Mouse (Mus musculus): ENCODE results near the gene Tbc1d2b.

Tbc1d2b gene

DNA sequence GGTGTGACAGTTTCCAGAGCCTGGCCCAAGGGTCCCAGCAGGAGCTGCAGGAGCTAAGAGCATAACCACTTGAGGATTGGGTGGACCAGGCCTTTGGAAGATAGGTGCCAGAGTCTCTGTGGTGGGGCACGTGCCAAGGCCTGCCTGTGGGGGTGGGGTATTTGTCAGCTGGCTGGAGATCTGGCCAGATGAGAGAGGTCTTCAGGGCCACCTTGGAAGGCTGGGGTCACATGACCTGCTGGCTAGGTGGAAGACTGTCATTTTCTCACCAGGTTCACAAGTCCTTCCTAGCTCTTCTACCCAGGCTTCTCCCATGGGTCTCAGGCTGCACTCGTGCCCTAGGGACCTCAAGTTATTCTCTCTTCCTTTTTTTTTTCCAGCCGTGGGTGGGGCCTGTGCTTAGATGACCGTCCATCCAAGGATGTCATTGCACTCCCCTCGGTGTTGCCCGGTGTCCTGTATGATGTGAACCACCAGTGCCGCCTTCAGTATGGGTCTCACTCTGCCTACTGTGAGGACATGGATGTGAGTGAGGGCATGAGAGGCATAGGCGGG, 85.2 kb downstream of the Tbc1d2b start:
- TF ChIP-seq GATA4 (IDR thresholded peaks at IDR 0.05; ENCODE audit: insufficient replicate concordance, low read length), result no peak

DNA sequence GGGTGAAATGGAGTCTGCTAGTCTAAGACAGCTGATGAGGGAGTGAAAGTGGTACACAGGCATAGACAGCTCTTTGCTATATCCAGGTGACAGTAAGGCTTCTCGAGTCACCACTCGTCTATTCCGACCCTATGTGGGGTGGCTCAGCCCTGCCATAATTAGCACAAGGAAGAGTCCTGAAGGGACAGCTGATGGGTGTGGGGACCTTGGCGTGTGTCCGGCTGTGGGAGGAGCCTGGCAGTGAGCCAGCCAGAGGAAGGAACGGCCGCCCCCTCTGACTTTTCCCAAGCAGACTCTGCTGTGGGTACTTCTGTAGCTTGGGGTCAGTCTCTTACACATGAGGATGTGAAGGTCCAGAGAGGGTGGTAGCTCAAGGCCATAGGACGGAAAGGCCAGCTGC, 86.5 kb downstream of the Tbc1d2b start:
- no peak for TF ChIP-seq GATA4 (IDR thresholded peaks at IDR 0.05; ENCODE audit: insufficient replicate concordance, low read length)

DNA sequence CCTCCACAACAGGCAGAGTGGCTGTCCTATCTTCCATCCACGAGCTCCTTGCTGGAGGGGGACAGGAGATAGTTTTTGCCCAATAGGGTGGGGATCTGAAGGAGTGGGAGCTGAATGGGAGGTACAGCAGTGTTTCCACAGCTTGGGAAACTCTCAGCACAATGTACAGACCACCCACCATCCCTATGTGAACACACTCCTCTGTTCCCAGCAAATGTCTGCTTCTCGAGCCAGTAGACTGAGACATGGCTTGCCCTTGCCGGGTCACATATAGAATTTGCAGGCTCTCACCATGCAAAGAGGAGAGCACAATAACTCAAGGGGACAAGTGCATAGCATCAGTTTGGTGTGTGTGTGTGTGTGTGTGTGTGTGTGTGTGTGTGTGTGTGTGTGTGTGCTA, 87.1 kb downstream of the Tbc1d2b start:
- no peak for TF ChIP-seq GATA4 (IDR thresholded peaks at IDR 0.05; ENCODE audit: insufficient replicate concordance, low read length)

DNA sequence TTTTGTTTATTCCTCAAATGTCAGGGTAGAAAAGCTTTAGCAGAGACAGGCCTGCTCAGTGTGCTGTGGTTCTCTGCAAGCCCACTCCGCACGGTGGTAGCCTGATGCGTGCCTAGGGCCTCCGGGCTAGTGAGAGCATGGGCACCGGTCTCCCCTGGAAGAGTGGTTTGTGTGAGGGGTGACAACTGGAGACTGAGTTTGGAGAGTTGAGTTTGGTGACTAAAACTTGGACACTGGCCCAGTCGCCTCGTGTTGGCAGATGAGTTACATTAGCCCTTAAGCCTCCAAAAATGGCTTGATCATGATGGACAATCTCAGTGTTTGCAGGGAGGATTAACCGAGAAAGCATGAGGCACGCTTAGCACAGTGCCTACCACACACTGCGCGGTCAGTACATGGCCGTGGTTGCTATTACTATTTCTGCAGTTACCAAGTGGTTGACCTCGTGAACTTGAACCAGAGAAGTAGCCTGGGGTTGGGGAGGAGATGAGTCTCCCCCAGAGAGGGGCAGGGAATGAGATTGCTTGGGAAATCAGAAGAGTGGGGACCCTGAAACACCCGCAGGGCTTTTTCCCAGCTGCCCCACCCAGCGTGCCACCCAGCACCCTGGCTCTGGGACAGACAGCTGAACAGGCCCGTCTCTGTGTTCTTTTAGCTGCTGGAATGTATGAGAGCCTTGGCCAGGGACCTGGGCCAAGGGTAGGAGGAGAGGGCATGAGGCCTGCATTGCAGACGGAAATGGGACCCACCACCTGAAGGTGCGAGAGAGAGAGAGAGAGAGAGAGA, 87.8 kb downstream of the Tbc1d2b start:
- no peak for TF ChIP-seq GATA4 (IDR thresholded peaks at IDR 0.05; ENCODE audit: insufficient replicate concordance, low read length)

DNA sequence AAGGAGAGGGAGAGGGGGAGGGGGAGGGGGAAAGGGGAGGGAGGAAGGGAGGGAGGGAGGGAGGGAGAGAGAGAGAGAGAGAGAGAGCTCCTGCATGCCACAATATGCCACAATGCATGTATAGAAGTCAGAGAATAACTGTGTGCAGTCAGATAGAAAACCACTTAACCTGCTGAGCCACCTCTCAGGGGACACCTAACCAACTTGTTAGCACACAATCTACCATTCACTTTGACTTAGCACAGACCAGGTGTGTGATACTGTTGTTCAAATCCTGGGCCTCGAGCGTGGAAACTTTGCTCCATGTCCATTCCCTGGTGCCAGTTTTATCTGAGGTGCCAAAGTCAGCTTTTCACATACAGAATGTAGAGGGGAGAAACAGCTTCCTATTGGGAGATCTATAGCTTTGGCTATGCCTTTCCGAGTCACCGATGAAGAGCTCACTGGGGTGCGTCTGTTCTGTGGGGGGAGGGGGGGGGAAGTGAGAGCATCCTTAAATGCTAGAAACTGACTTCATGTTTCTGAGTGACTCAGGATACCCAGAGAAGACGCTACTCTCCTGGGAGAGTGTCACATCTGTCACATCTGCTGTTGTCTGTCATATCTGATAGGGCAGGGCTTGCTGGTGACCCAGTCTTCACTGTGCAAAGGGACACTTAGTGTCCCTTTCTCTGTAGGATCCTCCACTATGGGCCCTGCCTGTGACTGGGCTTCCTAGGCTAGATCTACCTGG, 88.8 kb downstream of the Tbc1d2b start:
- TF ChIP-seq GATA4 (IDR thresholded peaks at IDR 0.05; ENCODE audit: insufficient replicate concordance, low read length), result no peak

DNA sequence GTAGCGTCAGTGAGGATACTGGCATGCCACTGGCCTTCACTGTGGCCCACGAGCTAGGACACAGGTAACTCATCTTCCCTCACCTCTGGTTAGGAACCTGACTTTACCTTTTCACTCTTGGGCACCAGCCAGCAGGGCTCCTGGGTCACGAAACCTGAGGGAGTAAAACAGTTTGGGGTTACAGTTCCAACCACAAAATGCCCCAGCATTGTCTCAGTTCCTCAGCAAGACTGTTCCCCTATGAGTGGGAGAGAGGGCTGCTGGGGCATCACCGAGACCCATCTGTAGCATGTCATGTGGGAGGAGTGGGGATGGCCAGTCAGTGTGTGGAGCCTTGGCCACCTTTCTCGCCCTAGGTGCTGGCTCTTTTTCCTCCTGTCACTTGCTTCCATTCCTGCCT, 91.2 kb downstream of the Tbc1d2b start:
- no peak for TF ChIP-seq GATA4 (IDR thresholded peaks at IDR 0.05; ENCODE audit: insufficient replicate concordance, low read length)

DNA sequence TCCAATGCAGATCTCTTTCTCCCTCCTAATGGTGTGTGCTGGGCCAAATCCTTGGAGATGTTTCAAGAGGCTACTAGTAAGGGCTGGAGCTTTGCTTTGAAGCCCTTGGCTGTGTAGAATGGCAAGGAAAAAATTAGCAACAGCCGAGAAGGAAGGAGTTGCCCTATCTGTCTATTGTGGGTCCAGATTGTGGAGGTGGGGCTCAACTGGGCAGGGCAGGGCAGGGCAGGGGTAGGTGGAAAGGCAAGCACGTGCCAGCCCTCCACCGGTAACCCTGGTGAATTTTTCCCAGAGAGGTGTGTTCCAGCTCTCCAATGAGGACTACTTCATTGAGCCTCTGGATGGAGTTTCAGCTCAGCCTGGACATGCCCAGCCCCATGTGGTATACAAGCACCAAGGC, 97.3 kb downstream of the Tbc1d2b start:
- no peak for TF ChIP-seq GATA4 (IDR thresholded peaks at IDR 0.05; ENCODE audit: insufficient replicate concordance, low read length)

DNA sequence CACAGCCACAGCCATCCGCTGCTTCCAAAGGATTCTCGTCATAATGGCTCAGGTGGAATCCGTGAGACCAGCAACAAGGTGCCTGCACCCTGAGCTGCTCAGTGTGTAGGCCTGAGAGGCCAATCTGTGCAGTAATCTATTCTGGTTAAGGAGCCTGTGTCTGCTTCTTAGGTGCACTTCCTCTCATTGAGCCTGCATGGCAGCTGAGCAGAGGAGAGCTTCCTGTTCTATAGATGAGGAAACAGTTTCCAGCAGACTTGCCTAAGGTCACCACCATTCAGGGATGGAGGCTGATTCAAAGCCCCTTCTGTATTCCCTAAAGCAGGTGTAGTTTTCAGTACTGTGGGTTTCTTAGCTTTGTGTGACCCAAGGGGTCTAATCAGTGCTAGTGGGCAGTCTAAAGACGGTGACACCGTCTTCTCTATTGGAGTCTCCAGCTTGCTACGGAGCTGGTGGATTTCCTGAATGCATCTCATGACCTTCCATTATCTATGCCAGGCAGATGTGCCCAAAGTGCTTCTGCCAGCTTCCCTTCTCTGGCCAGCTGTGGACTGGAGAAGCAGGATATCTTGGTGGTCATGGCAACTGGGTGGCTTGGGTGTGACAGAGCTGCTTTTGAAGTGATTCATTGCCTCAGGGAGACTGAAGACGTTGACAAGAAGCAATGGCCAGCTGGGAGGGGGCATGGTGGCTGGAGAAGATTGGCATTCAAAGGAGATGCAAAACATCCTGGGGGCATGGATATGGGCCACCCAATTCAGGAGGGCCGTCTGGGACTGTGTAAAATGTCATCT, 97.9 kb downstream of the Tbc1d2b start:
- TF ChIP-seq GATA4 (IDR thresholded peaks at IDR 0.05; ENCODE audit: insufficient replicate concordance, low read length), result no peak

DNA sequence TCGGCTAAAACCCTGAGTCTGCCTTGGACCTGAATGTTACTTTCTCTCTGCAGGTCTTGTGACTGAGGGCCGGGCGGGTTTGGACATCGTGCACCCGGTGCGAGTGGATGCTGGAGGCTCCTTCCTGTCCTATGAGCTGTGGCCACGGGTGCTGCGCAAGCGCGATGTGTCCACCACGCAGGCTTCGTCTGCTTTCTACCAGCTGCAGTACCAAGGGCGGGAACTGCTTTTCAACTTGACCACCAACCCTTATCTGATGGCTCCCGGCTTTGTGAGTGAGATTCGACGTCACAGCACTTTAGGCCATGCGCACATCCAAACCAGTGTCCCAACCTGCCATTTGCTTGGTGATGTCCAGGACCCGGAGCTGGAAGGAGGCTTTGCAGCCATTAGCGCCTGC, 99.2 kb downstream of the Tbc1d2b start:
- TF ChIP-seq GATA4 (IDR thresholded peaks at IDR 0.05; ENCODE audit: insufficient replicate concordance, low read length), result no peak

DNA sequence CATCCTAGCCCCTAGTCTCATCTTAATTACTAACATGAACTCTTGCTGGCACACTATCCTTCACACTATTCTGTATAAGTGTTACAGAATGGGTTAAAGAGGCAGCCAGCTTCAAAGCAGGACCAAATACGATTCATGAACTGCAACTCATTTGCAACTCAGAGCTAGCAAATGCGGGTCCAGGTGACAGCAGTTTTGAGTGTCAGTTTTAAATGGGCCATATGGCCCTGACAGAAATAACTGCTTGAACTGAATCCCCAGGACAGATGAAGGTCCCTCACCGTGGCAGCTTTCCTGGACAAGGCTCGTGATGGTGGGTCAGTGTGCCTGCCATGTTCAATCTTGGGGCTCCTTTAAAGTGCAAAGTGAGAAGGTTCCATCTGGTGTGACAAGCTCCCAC, 100.6 kb downstream of the Tbc1d2b start:
- no peak for TF ChIP-seq GATA4 (IDR thresholded peaks at IDR 0.05; ENCODE audit: insufficient replicate concordance, low read length)

DNA sequence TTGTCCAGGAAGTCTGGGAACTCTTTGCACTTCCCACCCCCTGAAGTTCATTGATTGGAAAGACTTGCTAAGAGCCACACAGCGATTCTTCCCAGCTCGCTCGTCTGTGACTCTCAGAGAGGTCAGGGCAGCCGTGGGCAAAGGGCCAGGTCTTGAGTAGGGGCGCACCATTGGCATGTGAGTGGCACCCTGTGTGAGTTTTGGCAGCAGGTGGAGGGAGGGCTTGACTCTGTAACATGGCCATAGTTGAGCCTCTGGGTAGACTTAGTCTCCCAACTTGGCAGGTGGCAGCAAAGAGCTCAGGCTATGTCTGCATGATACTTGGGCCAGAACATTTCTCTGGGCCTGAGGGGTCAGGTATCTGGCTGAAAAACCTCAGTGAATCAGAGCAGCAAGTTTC, 104.0 kb downstream of the Tbc1d2b start:
- TF ChIP-seq GATA4 (IDR thresholded peaks at IDR 0.05; ENCODE audit: insufficient replicate concordance, low read length), result no peak; the same call in 1 of the 2 replicates

DNA sequence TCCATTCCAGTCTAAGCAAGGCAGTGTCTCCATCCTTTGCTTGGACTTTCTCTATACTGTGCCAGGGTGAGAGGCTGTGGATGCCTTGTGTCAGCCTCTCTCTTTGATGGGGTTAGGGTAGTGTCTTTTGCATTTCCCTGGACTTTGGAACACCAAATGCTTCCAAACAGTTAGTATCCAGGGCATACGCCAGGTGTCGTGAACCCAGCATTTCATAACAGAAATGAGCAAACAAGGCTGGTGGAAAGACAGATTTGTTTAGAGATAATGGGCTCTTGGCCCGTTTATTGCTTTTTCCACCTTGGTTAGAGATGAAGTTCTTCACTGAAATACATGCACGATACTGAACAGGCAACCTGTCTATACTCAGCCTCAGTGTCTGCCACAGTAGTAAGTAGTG, 105.0 kb downstream of the Tbc1d2b start:
- TF ChIP-seq GATA4 (IDR thresholded peaks at IDR 0.05; ENCODE audit: insufficient replicate concordance, low read length), result peak; percentile 91

DNA sequence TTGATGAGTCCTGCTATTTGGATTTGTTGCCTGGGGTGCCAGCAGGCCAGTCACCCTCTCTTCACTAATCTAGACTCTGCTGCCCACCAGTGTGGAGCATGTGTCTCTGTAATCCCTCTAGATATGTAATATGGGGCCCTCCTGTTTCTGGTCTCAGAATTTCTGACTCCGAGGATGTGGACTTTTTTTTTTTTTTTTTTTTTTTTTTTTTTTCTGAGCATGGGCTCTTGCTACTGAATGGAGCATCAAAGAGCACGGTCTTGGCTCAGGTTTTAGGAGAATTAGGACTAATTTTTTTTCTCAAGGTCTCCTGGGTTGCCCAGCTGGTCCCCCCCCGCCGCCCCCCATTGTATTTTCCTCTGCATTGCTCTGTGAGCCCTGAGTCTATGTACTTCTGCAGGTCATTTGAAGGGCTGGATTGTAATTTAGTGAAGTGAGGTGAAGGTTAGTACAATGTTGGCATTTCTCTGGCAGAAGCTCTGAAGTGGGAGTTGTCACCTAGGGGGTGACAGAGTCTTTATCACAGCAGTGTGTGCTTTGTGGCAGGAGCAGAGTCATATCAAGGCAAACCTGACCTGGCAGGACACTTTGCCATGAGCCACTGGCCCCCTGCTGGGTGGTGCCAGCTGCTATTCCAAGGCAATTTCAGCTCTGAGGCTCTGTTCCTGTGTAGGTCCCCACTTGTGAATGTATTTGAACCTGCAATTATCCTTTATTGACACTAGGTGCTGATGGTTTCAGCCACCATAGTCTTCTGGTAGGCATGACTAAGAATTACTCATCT, 105.7 kb downstream of the Tbc1d2b start:
- TF ChIP-seq GATA4 (IDR thresholded peaks at IDR 0.05; ENCODE audit: insufficient replicate concordance, low read length), result peak; percentile 48; the same call in 1 of the 2 replicates

DNA sequence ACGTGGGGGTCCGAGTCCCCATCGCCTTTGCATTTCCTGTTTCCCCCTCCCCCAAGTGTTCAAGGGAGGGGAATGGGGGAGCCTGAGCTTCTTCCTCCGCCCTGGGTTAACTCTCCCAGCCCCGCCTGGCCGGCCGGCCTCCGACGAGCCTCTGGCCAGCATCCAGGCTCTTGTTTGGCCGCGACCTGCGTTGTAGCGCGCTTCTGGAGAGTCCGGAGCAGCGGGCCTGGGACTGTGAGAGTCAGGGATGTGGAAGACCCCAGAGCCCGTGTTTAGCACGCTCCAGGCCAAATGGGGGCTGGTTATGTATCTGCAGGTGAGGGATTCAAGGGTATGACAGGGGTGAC, 106.9 kb downstream of the Tbc1d2b start:
- TF ChIP-seq GATA4 (IDR thresholded peaks at IDR 0.05; ENCODE audit: insufficient replicate concordance, low read length), result no peak
